Mouse (Mus musculus) heart, embryonic 14.5 days (tissue): ENCODE results near the gene Rab37. TPM values are rescaled to one million over a fixed set of nuclear protein-coding genes. Genes with fewer than 3 reads are reported as not detected.

Experiments used
- ATAC-seq: fragments of 200-750 bp; cut with Nextera tagmentation; 2 replicates; pipeline ENCODE4 v1.8.0; 2017; ENCODE audit warnings: low read depth, moderate TSS enrichment; ENCODE audit not compliant: insufficient number of reproducible peaks, insufficient read depth, low FRiP score
- H3K27ac ChIP-seq, 2 experiments: fragments of 200-500 bp in 1 of 2; fragments of 300-500 bp in 1 of 2; sonication (generic) in 1 of 2; replicated peaks in 1 of 2; 2 replicates each; pipeline ENCODE4 v1.5.1; 2012 to 2014; ENCODE audit warnings: low read depth in 2 of 2, low read length in 2 of 2, control low read depth in 1 of 2, mild to moderate bottlenecking in 1 of 2, mixed read lengths in 1 of 2; ENCODE audit not compliant: control insufficient read depth in 1 of 2, insufficient read depth in 1 of 2
- H3K27me3 ChIP-seq: fragments of 300-500 bp; sonication (generic); 2 replicates; pipeline ENCODE4 v1.6.1; 2014; ENCODE audit warnings: mild to moderate bottlenecking, low read length, control low read depth; ENCODE audit not compliant: control insufficient read depth, insufficient read depth
- H3K36me3 ChIP-seq: fragments of 300-500 bp; sonication (generic); 2 replicates; pipeline ENCODE4 v1.6.1; 2014; ENCODE audit warnings: mild to moderate bottlenecking, control low read depth, low read length, mixed read lengths; ENCODE audit not compliant: control insufficient read depth, insufficient read depth
- H3K4me1 ChIP-seq, 2 experiments: fragments of 200-500 bp in 1 of 2; fragments of 300-500 bp in 1 of 2; sonication (generic) in 1 of 2; 2 replicates each; pipeline ENCODE4 v1.6.1; 2012 to 2014; ENCODE audit warnings: low read length in 2 of 2, control low read depth in 1 of 2, mixed read lengths in 1 of 2; ENCODE audit not compliant: control insufficient read depth in 2 of 2, insufficient read depth in 2 of 2
- H3K4me2 ChIP-seq: fragments of 300-500 bp; sonication (generic); 2 replicates; pipeline ENCODE4 v1.6.1; 2014; ENCODE audit warnings: mild to moderate bottlenecking, low read length
- H3K4me3 ChIP-seq, 2 experiments: fragments of 200-500 bp in 1 of 2; fragments of 300-500 bp in 1 of 2; sonication (generic) in 1 of 2; 2 replicates each; pipeline ENCODE4 v1.5.1; 2012 to 2014; ENCODE audit warnings: low read length in 2 of 2, mild to moderate bottlenecking in 2 of 2, control low read depth in 1 of 2, low read depth in 1 of 2, moderate library complexity in 1 of 2; ENCODE audit not compliant: control insufficient read depth in 1 of 2, insufficient read depth in 1 of 2
- H3K9ac ChIP-seq: fragments of 300-500 bp; sonication (generic); 2 replicates; pipeline ENCODE4 v1.6.1; 2014; ENCODE audit warnings: mild to moderate bottlenecking, low read length
- H3K9me3 ChIP-seq: fragments of 300-500 bp; sonication (generic); 2 replicates; pipeline ENCODE4 v1.6.1; 2016; ENCODE audit warnings: low read length, control low read depth; ENCODE audit not compliant: control insufficient read depth
- WGBS: fragments of 180-500 bp; shearing (Covaris S2); extraction: QIAGEN DNeasy Blood & Tissue Kit; methylation state at CpG from one replicate; pipeline ENCODE4 v1.1.7; 2014; 5-methylcytosine and 5-hydroxymethylcytosine counted together
- polyA plus RNA-seq: library from polyadenylated mRNA; unstranded; fragments of >200 nt; fragmentation: Nextera tagmentation; extraction: Ambion mirVana; gene quantifications from 2 replicates; pipeline ENCODE4 v1.2.1, GENCODE M21; 2014

Rab37 gene
- polyA plus RNA-seq, 1 experiment from 2014 or later, result 0.89 TPM

GRCm38 (mm10) chr11:115062077-115062476 is 29.2 kb upstream of the Rab37 start, which contains the start of gene Cd300e:
Gene Cd300e (minus strand): TSS chr11:115062177.
- 43% methylated on average over 5 of the region's 5 CpGs for WGBS

GRCm38 (mm10) chr11:115066768-115067167 is 24.5 kb upstream of the Rab37 start:
- no peak overlapping the region for H3K4me2 ChIP-seq
- ATAC-seq, result no peak
- no peaks in the 10 kb centered on the region for H3K9me3 ChIP-seq
- H3K9ac ChIP-seq, result no peak overlapping the region
- H3K4me1 ChIP-seq, result peaks cover under 1 to 4% of the 10 kb centered on the region in 2 experiments; a peak in 2 of 4 replicates
- no peak overlapping the region for H3K4me3 ChIP-seq
- H3K27ac ChIP-seq, result no peak overlapping the region
- WGBS, result 60% methylated on average over 6 of the region's 6 CpGs
- H3K36me3 ChIP-seq, result no peaks in the 10 kb centered on the region
- H3K27me3 ChIP-seq, result no peaks in the 10 kb centered on the region

More at GRCm38 (mm10) chr11:115062077-115062476, 29.2 kb upstream of the Rab37 start, which contains the start of gene Cd300e:
- no peak for ATAC-seq
- Histone ChIP-seq H3K4me3 (no peak within 1 kb of the TSS), H3K27me3 (no peaks in the 10 kb centered on the region), H3K4me1 (no peaks in the 10 kb centered on the region), H3K36me3 (no peaks in the 10 kb centered on the region), H3K9me3 (no peaks in the 10 kb centered on the region), H3K4me2 (no peak within 1 kb of the TSS), H3K9ac (no peak within 1 kb of the TSS), H3K27ac (no peak within 1 kb of the TSS)

DNA sequence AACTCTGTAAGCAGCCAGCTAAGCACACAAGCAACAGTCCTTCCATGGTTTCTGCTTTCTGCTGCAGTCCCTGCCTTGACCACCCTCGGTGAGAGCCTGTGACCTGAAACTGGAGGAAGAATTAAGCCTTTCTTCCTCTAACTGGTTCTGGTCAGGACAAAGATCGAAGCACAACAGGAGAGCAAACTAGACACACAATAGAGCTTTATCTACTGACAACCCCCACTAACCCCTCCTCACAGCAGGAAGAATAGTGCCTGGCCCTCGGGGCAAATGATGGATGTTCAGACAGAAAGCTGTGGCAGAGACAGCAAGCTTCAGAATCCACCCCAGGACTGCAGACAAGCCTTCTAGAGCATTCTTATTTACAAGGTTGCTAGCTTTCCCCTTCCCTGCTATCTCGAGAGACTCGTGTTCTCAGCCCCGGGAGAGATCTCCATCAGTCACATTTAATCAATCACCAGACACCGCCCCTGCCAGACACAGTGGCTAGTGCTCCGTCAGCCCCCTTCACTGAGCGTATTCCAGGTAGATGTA is 20.1 kb upstream of the Rab37 start:
- no peak overlapping the region for H3K9ac ChIP-seq
- no peaks in the 10 kb centered on the region for H3K36me3 ChIP-seq
- H3K4me3 ChIP-seq, result no peak overlapping the region
- ATAC-seq, result no peak
- WGBS, result 13% methylated on average over 9 of the region's 9 CpGs
- no peaks in the 10 kb centered on the region for H3K9me3 ChIP-seq
- peaks cover 4 to 5% of the 10 kb centered on the region in 2 experiments; a peak in 3 of 4 replicates for H3K4me1 ChIP-seq
- H3K27ac ChIP-seq, result no peak overlapping the region
- peak overlapping the region; percentile 23; the same call in 1 of the 2 replicates for H3K4me2 ChIP-seq
- no peaks in the 10 kb centered on the region for H3K27me3 ChIP-seq

GRCm38 (mm10) chr11:115071631-115072294 is 19.5 kb upstream of the Rab37 start:
- no peak overlapping the region for H3K9ac ChIP-seq
- H3K4me2 ChIP-seq, result peak overlapping the region; percentile 23; the same call in 1 of the 2 replicates
- no peaks in the 10 kb centered on the region for H3K36me3 ChIP-seq
- WGBS, result 26% methylated on average over 14 of the region's 14 CpGs
- H3K4me1 ChIP-seq, result peaks cover 4 to 5% of the 10 kb centered on the region in 2 experiments; a peak in 3 of 4 replicates
- no peak overlapping the region for H3K4me3 ChIP-seq
- H3K27ac ChIP-seq, result peak overlapping the region in 1 of 2 experiments; percentile 14; a peak in 1 of 4 replicates
- no peak for ATAC-seq
- no peaks in the 10 kb centered on the region for H3K9me3 ChIP-seq
- no peaks in the 10 kb centered on the region for H3K27me3 ChIP-seq

- no peak overlapping the region for H3K27ac ChIP-seq
- no peaks in the 10 kb centered on the region for H3K36me3 ChIP-seq
- H3K4me1 ChIP-seq, result peaks cover 4 to 5% of the 10 kb centered on the region in 2 experiments; a peak in 3 of 4 replicates
- H3K9me3 ChIP-seq, result no peaks in the 10 kb centered on the region
- no peak overlapping the region for H3K9ac ChIP-seq
- WGBS, result 60% methylated on average over 5 of the region's 5 CpGs
- ATAC-seq, result no peak
- no peaks in the 10 kb centered on the region for H3K27me3 ChIP-seq
- H3K4me2 ChIP-seq, result no peak overlapping the region
- no peak overlapping the region for H3K4me3 ChIP-seq
These were observed 18.2 kb upstream of the Rab37 start for GRCm38 (mm10) chr11:115073002-115073401.

DNA sequence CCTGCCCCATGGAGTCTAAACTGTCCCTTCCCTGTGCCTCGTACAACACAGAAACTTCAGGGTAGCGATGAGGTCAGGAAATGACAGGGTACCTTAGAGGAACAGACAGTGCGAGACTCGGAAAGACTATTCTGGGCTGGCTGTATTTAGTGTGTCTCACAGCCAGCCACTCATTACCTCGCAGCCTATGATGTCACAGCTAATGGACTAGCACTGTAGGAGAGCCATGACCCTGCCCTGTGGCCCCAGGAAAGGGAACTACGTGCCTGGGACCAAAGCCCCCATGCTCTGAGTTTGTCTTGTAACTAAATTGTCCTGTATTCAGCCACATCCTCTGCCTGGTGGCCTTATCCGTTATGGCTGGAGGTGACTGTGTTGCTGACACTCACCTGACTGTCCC is 15.8 kb upstream of the Rab37 start:
- Histone ChIP-seq H3K4me1 (peaks cover 4 to 5% of the 10 kb centered on the region in 2 experiments; a peak in 3 of 4 replicates), H3K4me3 (no peak overlapping the region), H3K27ac (no peak overlapping the region), H3K9me3 (no peaks in the 10 kb centered on the region), H3K9ac (no peak overlapping the region), H3K36me3 (no peaks in the 10 kb centered on the region), H3K27me3 (no peaks in the 10 kb centered on the region), H3K4me2 (no peak overlapping the region)
- WGBS, result 62% methylated on average over 7 of the region's 7 CpGs
- no peak for ATAC-seq

DNA sequence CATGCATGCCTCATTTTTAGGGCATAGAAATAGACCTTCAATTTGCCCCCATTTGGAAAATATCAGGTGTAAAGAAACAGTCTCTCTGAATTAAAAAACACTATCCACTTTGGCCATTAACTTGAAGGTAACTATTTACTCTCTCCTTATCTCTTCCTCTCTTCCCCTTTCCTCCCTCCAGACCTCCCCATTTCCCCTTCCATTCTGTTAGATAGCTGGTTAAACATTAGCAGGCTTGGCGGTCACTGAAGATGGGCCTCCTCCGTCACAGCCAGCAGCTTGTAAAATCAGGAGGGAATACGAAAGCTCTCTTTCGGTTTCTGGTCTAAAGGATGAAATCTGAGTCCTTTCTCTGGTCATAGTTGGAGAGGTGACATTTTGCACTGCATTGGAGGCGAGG is 15.4 kb upstream of the Rab37 start:
- Histone ChIP-seq H3K4me1 (peaks cover 4 to 5% of the 10 kb centered on the region in 2 experiments; a peak in 3 of 4 replicates), H3K4me3 (no peak overlapping the region), H3K9me3 (no peaks in the 10 kb centered on the region), H3K9ac (no peak overlapping the region), H3K36me3 (no peaks in the 10 kb centered on the region), H3K27me3 (no peaks in the 10 kb centered on the region), H3K27ac (no peak overlapping the region), H3K4me2 (no peak overlapping the region)
- 52% methylated on average over 5 of the region's 5 CpGs for whole genome bisulfite sequencing
- no peak for ATAC-seq
